Mouse (Mus musculus): ENCODE results near the gene Rab27a. TPM values are rescaled to one million over a fixed set of nuclear protein-coding genes. Genes with fewer than 3 reads are reported as not detected.
"Not testable (repeated sequence)": the region's sequence is repeated elsewhere in the genome, so short reads cannot be mapped to it uniquely, and the experiment has no call there.

Rab27a gene
- total RNA-seq, 2 experiments from 2014 or later = 5.1 to 6.9 TPM

GRCm38 (mm10) chr9:73090121-73090520, 45.5 kb downstream of the Rab27a start:
- DNase-seq = no peak

GRCm38 (mm10) chr9:73091747-73092146, 47.1 kb downstream of the Rab27a start:
- DNase-seq = peak; percentile 39 to 61

GRCm38 (mm10) chr9:73094580-73094979, 49.9 kb downstream of the Rab27a start:
- no peak for DNase-seq

GRCm38 (mm10) chr9:73097898-73098297, 53.2 kb downstream of the Rab27a start:
- no peak for DNase-seq

- DNase-seq = no peak
These were observed 56.9 kb downstream of the Rab27a start, which contains the start of gene Khdc3 for GRCm38 (mm10) chr9:73101536-73101935. Gene Khdc3, plus strand, starts transcription at chr9:73101836.

GRCm38 (mm10) chr9:73102181-73102580, 57.5 kb downstream of the Rab27a start, which contains the start of gene Gm20509:
Gene Gm20509, plus strand, starts transcription at chr9:73102470.
- DNase-seq = no peak

GRCm38 (mm10) chr9:73103159-73103879, 58.7 kb downstream of the Rab27a start:
- peak; percentile 34 to 36 for DNase-seq

GRCm38 (mm10) chr9:73103880-73104198, 59.2 kb downstream of the Rab27a start:
- DNase-seq = no peak

GRCm38 (mm10) chr9:73105141-73105540, 60.5 kb downstream of the Rab27a start:
- DNase-seq = no peak

- DNase-seq = no peak
These were observed 61.1 kb downstream of the Rab27a start for GRCm38 (mm10) chr9:73105771-73106170.

- peak; percentile 91 to 93 for DNase-seq
These were observed 68.6 kb downstream of the Rab27a start, which contains the start of gene Rsl24d1 for GRCm38 (mm10) chr9:73112919-73113906. Gene Rsl24d1, plus strand, starts transcription at chr9:73113426.

- not testable (repeated sequence) for DNase-seq
These were observed 72.0 kb downstream of the Rab27a start for GRCm38 (mm10) chr9:73116704-73117103.

- DNase-seq = no peak
These were observed 73.4 kb downstream of the Rab27a start for GRCm38 (mm10) chr9:73118012-73118411.

- peak in 1 of 2 experiments; percentile 22 for DNase-seq
These were observed 77.1 kb downstream of the Rab27a start for GRCm38 (mm10) chr9:73121735-73122134.

GRCm38 (mm10) chr9:73125043-73125570, 80.5 kb downstream of the Rab27a start:
- DNase-seq = peak in 1 of 2 experiments; percentile 5

GRCm38 (mm10) chr9:73127457-73127856, 82.8 kb downstream of the Rab27a start:
- DNase-seq = no peak

GRCm38 (mm10) chr9:73129875-73130274, 85.2 kb downstream of the Rab27a start:
- DNase-seq = no peak

- no peak for DNase-seq
These were observed 85.9 kb downstream of the Rab27a start for GRCm38 (mm10) chr9:73130529-73130928.

- no peak for DNase-seq
These were observed 92.8 kb downstream of the Rab27a start for GRCm38 (mm10) chr9:73137341-73137886.
